Mouse (Mus musculus) thymus, postnatal 0 days (tissue): Measurements from ENCODE around the gene Slc43a2. TPM values are rescaled to one million over a fixed set of nuclear protein-coding genes. Genes with fewer than 3 reads are reported as not detected.
A peak's percentile ranks its signal among the peaks of the same experiment; 100 is the strongest.

Experiments
- DNase-seq: peaks from one replicate; pipeline ENCODE4 v3.0.0-alpha.2; 2015; ENCODE audit warnings: low spot score
- polyA plus RNA-seq: library from polyadenylated mRNA; unstranded; fragments of >200 nt; fragmentation: Nextera tagmentation; extraction: Ambion mirVana; gene quantifications from 2 replicates; pipeline ENCODE4 v1.2.1, GENCODE M21; 2015

Slc43a2 gene
- polyA plus RNA-seq, 1 experiment from 2014 or later = 33.2 TPM

DNA sequence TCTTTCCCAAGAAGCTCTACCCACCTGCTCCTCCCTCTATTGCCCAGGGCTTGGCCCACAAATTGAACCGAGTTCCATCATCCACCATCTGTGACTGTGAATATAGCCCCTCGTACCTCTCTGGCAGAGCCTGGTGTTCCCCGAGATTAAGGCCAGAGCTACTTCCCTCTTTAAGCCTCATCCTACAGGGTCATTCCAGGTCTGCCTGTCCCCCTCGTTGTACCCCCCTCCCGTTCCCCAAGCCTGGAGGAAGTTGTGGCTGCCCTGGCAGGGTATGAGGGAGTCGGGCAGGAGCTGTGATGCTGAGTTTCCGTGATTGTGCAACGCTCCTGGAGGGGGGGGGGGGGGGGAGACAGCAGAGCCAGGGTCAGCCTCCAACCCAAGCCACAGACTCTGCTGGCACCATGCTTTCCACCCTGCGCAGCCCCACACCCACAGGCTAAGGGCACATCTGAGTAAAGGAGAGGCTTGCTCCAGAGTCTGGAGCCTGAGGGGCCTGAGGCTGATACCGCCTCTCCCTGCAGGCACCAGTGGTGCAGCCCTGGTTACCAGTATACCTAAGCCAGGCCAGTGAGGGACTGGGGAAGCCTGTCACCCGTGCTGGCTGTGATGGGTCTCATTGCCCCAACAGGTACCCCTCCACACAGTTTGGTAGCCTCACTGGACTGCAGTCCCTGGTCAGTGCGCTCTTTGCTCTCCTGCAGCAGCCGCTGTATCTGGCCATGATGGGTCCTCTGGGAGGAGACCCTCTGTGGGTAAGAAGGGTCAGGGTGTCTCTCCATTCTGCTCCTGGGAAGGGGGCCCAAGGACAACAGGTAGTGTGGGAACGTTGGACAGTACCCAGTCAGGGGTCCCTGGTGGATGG is 39.9 kb downstream of the Slc43a2 start:
- DNase-seq = peak; percentile 27

GRCm38 (mm10) chr11:75572301-75572791 is 40.9 kb downstream of the Slc43a2 start:
- DNase-seq = peak; percentile 59

DNA sequence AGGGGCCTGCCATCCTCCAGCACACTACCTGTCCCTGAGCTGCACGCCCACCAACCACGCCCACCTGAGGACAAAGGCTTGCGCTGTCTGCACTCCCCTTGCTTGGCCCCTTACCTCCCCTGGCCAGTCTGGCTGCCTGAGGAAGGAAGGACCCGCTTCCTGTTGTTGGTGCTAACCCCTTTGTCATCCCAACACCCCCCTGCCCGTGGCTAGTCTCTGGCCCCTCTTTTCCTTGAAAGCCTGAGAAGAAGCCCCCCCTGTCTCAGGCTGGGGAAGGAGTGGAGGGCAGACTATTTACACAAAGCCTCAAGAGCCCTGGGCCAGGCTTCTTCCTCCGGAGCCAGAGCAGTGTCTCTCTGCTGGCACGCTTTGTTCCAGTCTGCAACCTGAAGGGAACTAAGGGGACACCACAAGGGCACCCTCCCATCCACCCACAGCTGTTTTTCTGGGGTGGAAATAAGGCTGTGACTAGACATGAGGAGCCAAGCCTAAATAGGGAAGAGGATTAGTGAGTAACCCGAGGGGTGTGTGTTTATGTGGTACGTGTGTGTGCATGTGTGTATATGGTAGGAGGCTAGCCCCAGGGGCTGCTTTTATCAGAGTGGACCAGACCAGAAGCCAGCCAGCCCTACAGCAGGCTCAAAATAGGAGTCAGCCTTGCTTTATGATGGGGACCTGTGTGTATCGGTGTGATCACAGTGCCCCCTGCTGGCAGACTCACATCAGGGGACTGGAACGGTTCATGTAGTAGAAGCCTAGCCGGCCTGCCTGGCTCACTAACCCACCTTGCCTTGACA is 41.6 kb downstream of the Slc43a2 start:
- peak; percentile 92 for DNase-seq

- no peak for DNase-seq
Observed at GRCm38 (mm10) chr11:75574378-75575123, 43.1 kb downstream of the Slc43a2 start.

GRCm38 (mm10) chr11:75575560-75576123 is 44.1 kb downstream of the Slc43a2 start:
- DNase-seq = peak; percentile 41

- no peak for DNase-seq
Observed at GRCm38 (mm10) chr11:75578609-75579008, 47.1 kb downstream of the Slc43a2 start.

DNA sequence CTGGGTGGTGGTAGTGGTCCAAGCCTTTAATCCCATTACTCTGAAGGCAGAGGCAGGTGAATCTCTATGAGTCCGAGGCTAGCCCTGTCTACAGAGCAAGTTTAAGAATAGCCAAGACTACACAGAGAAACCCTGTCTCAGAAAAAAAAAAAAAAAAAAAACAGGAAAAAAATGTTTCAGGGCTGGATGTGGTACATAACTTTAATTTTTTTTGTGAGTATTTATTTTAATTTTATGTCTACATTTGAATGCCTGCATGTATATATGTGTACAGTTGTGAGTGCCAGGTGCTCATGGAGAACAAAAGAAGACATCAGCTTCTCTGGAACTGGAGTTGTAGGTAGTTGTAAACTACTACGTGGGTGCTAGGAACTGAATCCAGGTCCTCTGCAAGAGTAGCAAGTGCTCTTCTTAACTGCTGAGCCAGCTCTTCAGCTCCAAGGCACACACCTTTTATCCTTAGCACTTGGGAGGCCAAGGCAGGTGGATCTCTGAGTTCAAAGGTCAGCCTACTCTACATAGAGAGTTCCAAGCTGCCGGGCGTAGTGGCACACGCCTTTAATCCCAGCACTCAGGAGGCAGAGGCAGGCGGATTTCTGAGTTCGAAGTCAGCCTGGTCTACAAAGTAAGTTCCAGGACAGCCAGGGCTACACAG is 50.1 kb downstream of the Slc43a2 start:
- DNase-seq = no peak

DNA sequence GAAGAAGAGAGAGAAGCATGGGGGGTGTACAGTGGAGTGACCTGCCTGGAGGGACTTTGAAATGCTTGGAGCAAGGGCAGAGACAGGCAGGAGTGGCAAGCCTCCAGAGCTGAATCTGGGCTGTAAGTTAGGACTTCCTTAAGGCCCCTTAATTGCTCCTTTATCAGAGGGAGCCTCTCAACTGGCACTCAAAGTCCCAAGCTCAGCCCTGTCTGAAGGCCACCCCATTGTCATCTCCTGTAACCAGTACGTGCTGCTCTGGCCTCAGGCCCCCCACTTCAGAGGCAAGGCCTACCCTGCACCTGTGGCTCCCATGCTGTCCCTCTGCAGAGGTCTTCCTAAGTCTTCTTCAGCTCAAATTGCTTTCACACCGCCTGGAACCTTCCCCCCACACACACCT is 52.0 kb downstream of the Slc43a2 start:
- DNase-seq = no peak

DNA sequence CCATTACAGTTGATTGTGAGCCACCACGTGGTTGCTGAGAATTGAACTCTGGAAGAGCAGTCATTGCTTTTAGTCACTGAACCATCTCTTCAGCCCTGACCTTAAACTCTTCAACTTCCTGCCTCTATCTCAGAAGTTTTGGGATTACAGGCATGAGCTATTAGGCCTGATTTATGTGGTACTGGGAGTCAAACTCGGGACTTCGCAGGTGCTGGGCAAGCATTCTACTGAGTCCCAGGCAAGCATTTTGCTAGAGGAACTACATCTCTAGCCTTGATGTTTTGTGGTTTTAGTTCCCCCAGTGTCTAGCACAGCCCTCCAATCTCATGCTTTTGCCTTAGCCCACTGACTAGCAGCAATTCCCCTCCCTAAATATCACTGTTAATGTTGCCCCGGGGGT is 53.6 kb downstream of the Slc43a2 start:
- DNase-seq = no peak

- DNase-seq = no peak
Observed at GRCm38 (mm10) chr11:75585978-75586377, 54.5 kb downstream of the Slc43a2 start.

- no peak for DNase-seq
Observed at GRCm38 (mm10) chr11:75586963-75587362, 55.5 kb downstream of the Slc43a2 start.

DNA sequence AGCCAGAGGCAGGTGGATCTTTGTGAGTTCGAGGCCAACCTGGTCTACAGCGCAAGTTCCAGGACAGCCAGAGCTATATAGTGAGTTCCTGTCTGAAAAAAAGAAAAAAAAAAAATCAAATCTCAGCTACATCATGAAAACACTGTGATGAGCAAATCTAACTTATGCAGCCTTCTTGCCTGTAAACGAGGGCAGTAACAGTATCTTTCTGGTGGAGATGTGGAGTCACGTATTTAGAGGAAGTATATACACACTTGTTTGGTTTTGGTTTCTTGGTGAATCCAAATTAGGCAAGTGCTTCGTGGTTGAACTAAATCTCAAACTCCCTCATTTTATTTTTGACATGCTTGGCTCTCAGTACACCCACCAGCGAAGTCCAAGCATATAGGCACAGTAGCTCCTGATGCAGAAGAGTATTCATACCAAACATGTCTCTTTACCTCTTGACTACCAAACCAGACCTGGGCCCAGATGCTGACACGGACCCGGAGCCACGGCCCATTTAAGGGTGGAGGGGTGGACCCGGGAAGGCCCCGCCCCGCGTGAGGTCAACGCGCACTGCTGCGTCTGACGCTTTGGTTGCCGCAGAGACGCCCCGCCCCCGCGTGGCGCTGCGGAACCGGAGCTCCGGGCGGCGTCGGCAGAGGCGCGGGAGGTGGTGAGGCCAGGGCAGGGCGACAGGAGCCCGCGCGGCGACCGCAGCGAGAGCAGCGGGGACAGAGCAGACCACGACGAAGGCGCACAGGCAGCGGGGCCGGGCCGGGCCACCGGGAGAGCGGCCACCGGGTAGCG is 56.2 kb downstream of the Slc43a2 start, which contains the start of gene Pitpna:
Gene Pitpna, plus strand, starts transcription at position 605 of the 792 bp plus-strand sequence.
- peak; percentile 95 for DNase-seq

GRCm38 (mm10) chr11:75588285-75588941 is 56.9 kb downstream of the Slc43a2 start:
- DNase-seq = no peak

GRCm38 (mm10) chr11:75592612-75593011 is 61.1 kb downstream of the Slc43a2 start:
- DNase-seq = no peak

DNA sequence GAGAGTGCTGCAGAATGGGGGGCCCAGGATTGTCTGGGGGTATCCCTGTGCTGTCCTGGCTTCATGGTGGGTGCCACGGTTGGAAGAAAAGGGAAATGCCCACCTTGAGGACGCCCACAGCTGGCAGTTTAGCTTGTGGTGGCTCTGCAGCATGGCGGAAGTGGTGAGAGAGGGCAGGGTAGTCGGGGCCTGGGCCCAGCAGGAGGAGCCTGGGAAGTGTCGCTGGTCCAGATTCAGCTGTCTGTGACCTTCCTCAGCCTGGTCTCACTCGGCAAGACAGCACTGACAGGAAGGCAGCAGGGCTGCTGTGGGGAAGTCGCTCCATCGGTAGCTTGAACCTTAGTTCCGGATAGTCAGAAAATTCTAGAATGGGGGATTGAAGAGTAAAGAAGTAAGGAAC is 62.9 kb downstream of the Slc43a2 start:
- DNase-seq = peak; percentile 54

GRCm38 (mm10) chr11:75595404-75595803 is 63.9 kb downstream of the Slc43a2 start:
- no peak for DNase-seq

DNA sequence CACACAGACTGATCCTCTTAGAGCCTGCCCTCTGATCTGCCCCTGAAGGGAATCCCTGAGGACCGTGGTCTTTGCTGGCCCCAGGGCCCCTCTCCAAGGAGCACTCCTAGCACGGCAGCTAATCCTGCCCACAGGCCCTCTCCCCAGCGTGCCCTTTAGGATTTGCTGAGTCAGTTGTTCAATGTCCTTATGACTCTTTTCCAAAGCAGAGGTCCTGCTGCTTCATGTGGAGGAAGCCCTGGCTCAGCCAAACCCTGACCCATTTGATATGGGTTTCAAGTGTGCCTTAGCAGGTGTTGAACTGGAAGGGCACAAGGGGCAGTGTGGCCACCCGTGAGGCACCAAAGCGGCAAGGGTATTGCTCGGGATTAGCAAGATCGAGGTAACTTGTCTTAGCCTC is 64.3 kb downstream of the Slc43a2 start:
- no peak for DNase-seq

DNA sequence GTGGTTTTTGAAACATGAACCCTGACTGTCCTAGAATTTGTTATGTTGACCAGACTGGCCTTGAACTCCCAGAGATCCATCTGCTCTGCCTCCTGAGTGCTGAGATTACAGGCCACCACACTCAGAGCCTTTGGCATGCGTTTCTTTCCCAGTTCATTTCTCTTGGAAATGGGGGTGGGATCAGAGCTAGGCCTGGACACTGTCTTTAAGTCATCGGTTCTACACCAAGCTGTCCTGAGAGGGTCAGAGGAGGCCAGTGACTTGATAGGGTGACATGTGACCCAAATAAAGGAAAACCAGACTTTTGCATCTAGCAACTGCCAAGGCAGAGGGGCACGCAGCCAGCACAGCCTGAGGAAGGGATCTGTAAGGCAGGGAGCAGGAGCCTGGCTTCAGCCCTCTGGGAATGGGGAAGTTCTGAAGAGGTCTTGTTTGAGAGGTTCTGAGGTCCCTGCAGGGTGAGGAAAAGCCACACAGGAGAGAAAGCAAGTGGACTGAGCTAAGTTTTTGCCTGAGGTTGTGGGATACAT is 65.3 kb downstream of the Slc43a2 start:
- no peak for DNase-seq

DNA sequence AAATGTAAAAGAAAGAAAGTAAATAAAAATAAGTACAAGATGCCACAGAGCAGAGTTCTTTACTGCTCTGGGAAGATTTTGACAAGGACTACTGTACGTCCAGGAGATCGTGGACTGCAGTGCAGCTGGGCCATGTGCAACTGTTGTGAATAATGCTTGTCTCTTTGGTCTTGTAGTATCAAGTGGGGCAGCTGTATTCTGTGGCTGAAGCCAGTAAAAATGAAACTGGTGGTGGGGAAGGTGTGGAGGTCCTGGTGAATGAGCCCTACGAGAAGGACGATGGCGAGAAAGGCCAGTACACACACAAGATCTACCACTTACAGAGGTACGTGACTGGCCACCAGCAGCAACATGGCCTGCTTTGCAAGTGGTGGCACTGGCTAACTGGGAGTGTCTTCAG is 66.5 kb downstream of the Slc43a2 start:
- DNase-seq = no peak
